Mouse (Mus musculus) spleen, adult 2 months (tissue): ENCODE data around the gene Fitm1.

Experiments used
- CTCF ChIP-seq: fragments of 200-500 bp; IDR thresholded peaks from 2 replicates; pipeline ENCODE4 v1.5.1; 2011; ENCODE audit warnings: mild to moderate bottlenecking, inconsistent platforms; ENCODE audit not compliant: insufficient read depth, insufficient read length, insufficient replicate concordance; ENCODE audit errors: extremely low read depth
- POLR2A ChIP-seq: fragments of 200-500 bp; IDR thresholded peaks from 2 replicates; pipeline ENCODE4 v1.6.1; 2011; ENCODE audit warnings: low read depth, low read length, inconsistent platforms

DNA sequence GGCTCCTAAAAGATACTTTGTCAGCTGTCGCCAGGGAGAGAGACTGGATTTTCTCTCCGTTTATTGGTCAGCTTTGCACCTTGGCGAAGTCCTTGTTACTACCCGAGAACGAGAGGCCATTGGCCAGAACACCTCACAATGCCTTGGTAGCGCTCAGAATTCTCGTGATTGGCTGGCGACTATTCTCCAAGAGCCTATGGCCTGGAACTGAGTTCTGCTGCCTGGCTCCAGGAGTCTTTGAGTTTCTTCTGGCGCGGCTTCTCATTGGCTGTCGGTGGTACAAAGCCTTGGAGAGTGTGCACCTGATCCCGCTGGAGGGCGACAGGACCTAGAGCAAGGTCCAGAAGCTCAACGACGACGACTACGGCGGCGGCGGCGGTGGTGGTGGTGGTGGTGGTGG is 42.4 kb downstream of the Fitm1 start, which contains the start of gene Rec8:
- no peak for TF ChIP-seq POLR2A
- no peak for TF ChIP-seq CTCF
